Mouse (Mus musculus): ENCODE results near the gene Zfp423.

The Zfp423 gene

GRCm38 (mm10) chr8:87746072-87746471 is 213.3 kb downstream of the Zfp423 start:
- no peak for DNase-seq (ENCODE audit: low read depth, low spot score)

- peak; percentile 27 for DNase-seq (ENCODE audit: low read depth, low spot score)
Observed at GRCm38 (mm10) chr8:87745125-87745698, 214.2 kb downstream of the Zfp423 start.

GRCm38 (mm10) chr8:87744556-87744955 is 214.8 kb downstream of the Zfp423 start:
- no peak for DNase-seq (ENCODE audit: low read depth, low spot score)

GRCm38 (mm10) chr8:87742016-87742415 is 217.4 kb downstream of the Zfp423 start:
- no peak for DNase-seq (ENCODE audit: low read depth, low spot score)

- DNase-seq (ENCODE audit: low read depth, low spot score) = no peak
Observed at GRCm38 (mm10) chr8:87740946-87741530, 218.4 kb downstream of the Zfp423 start.

GRCm38 (mm10) chr8:87737900-87738299 is 221.5 kb downstream of the Zfp423 start:
- DNase-seq (ENCODE audit: low read depth, low spot score) = no peak

- DNase-seq (ENCODE audit: low read depth, low spot score) = no peak
Observed at GRCm38 (mm10) chr8:87734902-87735301, 224.5 kb downstream of the Zfp423 start.

- no peak for DNase-seq (ENCODE audit: low read depth, low spot score)
Observed at GRCm38 (mm10) chr8:87734496-87734895, 224.9 kb downstream of the Zfp423 start.

- DNase-seq (ENCODE audit: low read depth, low spot score) = no peak
Observed at GRCm38 (mm10) chr8:87731062-87731461, 228.3 kb downstream of the Zfp423 start.

GRCm38 (mm10) chr8:87723015-87723414 is 236.4 kb downstream of the Zfp423 start:
- no peak for DNase-seq (ENCODE audit: low read depth, low spot score)

- DNase-seq (ENCODE audit: low read depth, low spot score) = no peak
Observed at GRCm38 (mm10) chr8:87719137-87719815, 240.1 kb downstream of the Zfp423 start.

- no peak for DNase-seq (ENCODE audit: low read depth, low spot score)
Observed at GRCm38 (mm10) chr8:87717445-87717844, 241.9 kb downstream of the Zfp423 start.

- no peak for DNase-seq (ENCODE audit: low read depth, low spot score)
Observed at GRCm38 (mm10) chr8:87716726-87717248, 242.6 kb downstream of the Zfp423 start.

GRCm38 (mm10) chr8:87715731-87716682 is 243.4 kb downstream of the Zfp423 start:
- DNase-seq (ENCODE audit: low read depth, low spot score) = peak; percentile 83

- no peak for DNase-seq (ENCODE audit: low read depth, low spot score)
Observed at GRCm38 (mm10) chr8:87713946-87714345, 245.4 kb downstream of the Zfp423 start.

GRCm38 (mm10) chr8:87711955-87712354 is 247.4 kb downstream of the Zfp423 start:
- DNase-seq (ENCODE audit: low read depth, low spot score) = no peak

- no peak for DNase-seq (ENCODE audit: low read depth, low spot score)
Observed at GRCm38 (mm10) chr8:87708127-87708637, 251.2 kb downstream of the Zfp423 start.

- no peak for DNase-seq (ENCODE audit: low read depth, low spot score)
Observed at GRCm38 (mm10) chr8:87707176-87707575, 252.2 kb downstream of the Zfp423 start.

- no peak for DNase-seq (ENCODE audit: low read depth, low spot score)
Observed at GRCm38 (mm10) chr8:87704756-87705155, 254.6 kb downstream of the Zfp423 start.

- DNase-seq (ENCODE audit: low read depth, low spot score) = no peak
Observed at GRCm38 (mm10) chr8:87702790-87703311, 256.5 kb downstream of the Zfp423 start.

- DNase-seq (ENCODE audit: low read depth, low spot score) = no peak
Observed at GRCm38 (mm10) chr8:87702051-87702521, 257.3 kb downstream of the Zfp423 start.
